Mouse (Mus musculus) forebrain, embryonic 16.5 days (tissue): ENCODE measurements around the gene Pth2. TPM values are rescaled to one million over a fixed set of nuclear protein-coding genes. Genes with fewer than 3 reads are reported as not detected.
"Not testable (repeated sequence)": the region's sequence is repeated elsewhere in the genome, so short reads cannot be mapped to it uniquely, and the experiment has no call there.

Experiments
- ATAC-seq: fragments of 200-750 bp; cut with Nextera tagmentation; 2 replicates; pipeline ENCODE4 v1.8.0; 2017; ENCODE audit warnings: mild to moderate bottlenecking, moderate library complexity
- H3K27ac ChIP-seq: fragments of 300-500 bp; sonication (generic); 2 replicates; pipeline ENCODE4 v1.5.1; 2014; ENCODE audit warnings: low read length, control low read depth
- H3K27me3 ChIP-seq: fragments of 300-500 bp; sonication (generic); replicated peaks from 2 replicates; pipeline ENCODE4 v1.6.1; 2014; ENCODE audit warnings: low read length; ENCODE audit not compliant: control insufficient read depth, insufficient read depth
- H3K36me3 ChIP-seq: fragments of 300-500 bp; sonication (generic); 2 replicates; pipeline ENCODE4 v1.6.1; 2014; ENCODE audit not compliant: control insufficient read depth, insufficient read depth
- H3K4me1 ChIP-seq: fragments of 300-500 bp; sonication (generic); replicated peaks from 2 replicates; pipeline ENCODE4 v1.6.1; 2014; ENCODE audit warnings: low read length; ENCODE audit not compliant: control insufficient read depth, insufficient read depth
- H3K4me2 ChIP-seq: fragments of 300-500 bp; sonication (generic); 2 replicates; pipeline ENCODE4 v1.6.1; 2014; ENCODE audit warnings: mild to moderate bottlenecking, low read length, control low read depth
- H3K4me3 ChIP-seq: fragments of 300-500 bp; sonication (generic); replicated peaks from 2 replicates; pipeline ENCODE4 v1.5.1; 2014; ENCODE audit warnings: mild to moderate bottlenecking, low read length, control low read depth
- H3K9ac ChIP-seq: fragments of 300-500 bp; sonication (generic); replicated peaks from 2 replicates; pipeline ENCODE4 v1.6.1; 2014; ENCODE audit warnings: low read depth, low read length, control low read depth
- H3K9me3 ChIP-seq: fragments of 300-500 bp; sonication (generic); 2 replicates; pipeline ENCODE4 v1.6.1; 2016; ENCODE audit warnings: low read length; ENCODE audit not compliant: control insufficient read depth
- WGBS: fragments of 180-500 bp; shearing (Covaris S2); extraction: QIAGEN DNeasy Blood & Tissue Kit; methylation state at CpG from one replicate; pipeline ENCODE4 v1.1.7; 2014; 5-methylcytosine and 5-hydroxymethylcytosine counted together
- polyA plus RNA-seq: library from polyadenylated mRNA; unstranded; fragments of >200 nt; fragmentation: Nextera tagmentation; extraction: Ambion mirVana; gene quantifications from 2 replicates; pipeline ENCODE4 v1.2.1, GENCODE M21; 2015

Pth2 gene
- polyA plus RNA-seq, 1 experiment from 2014 or later = 0.63 TPM

DNA sequence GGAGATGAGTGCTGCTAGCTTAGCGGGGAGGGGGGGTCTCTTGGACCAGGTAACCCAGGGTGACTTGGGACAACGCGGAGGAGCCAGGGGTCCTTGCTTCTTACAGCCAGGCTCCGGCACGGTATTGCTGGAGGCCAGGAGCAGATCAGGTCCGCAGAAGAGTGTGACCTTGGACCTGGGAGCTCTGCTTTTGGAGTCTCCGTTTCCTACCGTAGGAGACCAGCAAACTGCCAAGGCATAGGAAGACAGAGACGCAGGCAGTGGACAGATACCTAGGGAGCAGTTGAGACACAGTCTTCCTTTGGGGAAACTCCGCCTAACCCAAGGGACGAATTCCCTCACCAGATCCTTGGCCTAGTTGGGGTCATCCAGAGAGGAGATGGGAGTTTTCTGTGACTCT is 15.1 kb upstream of the Pth2 start:
- no peak for ATAC-seq
- H3K27me3 ChIP-seq = peaks cover 49% of the 10 kb centered on the region
- peak overlapping the region; percentile 53; the same call in 1 of the 2 replicates for H3K4me3 ChIP-seq
- peak overlapping the region; percentile 51 for H3K4me2 ChIP-seq
- H3K27ac ChIP-seq = no peak overlapping the region
- 37% methylated on average over 11 of the region's 11 CpGs for WGBS
- H3K4me1 ChIP-seq = peaks cover 44% of the 10 kb centered on the region
- peak overlapping the region; percentile 22; the same call in 1 of the 2 replicates for H3K9ac ChIP-seq
- no peaks in the 10 kb centered on the region for H3K36me3 ChIP-seq
- H3K9me3 ChIP-seq = no peaks in the 10 kb centered on the region

DNA sequence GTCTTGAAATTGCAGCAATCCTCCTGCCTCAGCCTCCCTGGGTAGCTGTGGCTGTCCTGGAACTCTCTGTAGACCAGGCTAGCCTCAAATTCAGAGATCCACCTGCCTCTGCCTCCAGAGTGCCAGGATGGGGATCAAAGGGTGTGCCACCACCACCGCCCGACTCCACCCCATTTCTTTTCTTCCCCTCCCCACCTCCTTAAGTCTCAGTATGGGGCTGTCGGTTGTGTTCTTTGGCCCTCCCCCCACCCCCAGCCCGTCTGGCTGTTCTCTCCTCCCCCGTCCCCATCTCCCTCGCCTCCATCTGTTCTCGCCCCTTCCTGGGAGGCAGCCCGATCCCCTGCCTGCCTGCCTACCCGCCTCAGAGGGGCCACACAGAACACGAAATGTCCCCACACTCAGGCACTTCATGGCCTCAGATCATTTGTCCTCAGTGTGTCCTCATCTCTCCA is 13.8 kb upstream of the Pth2 start:
- H3K9me3 ChIP-seq = no peaks in the 10 kb centered on the region
- peaks cover 49% of the 10 kb centered on the region for H3K27me3 ChIP-seq
- H3K4me3 ChIP-seq = no peak overlapping the region; the same call in 1 of the 2 replicates
- no peaks in the 10 kb centered on the region for H3K36me3 ChIP-seq
- H3K9ac ChIP-seq = no peak overlapping the region
- H3K4me1 ChIP-seq = peaks cover 44% of the 10 kb centered on the region
- no peak for ATAC-seq
- peak overlapping the region; percentile 58 for H3K27ac ChIP-seq
- WGBS = 16% methylated on average over 10 of the region's 10 CpGs
- H3K4me2 ChIP-seq = peak overlapping the region; percentile 44

DNA sequence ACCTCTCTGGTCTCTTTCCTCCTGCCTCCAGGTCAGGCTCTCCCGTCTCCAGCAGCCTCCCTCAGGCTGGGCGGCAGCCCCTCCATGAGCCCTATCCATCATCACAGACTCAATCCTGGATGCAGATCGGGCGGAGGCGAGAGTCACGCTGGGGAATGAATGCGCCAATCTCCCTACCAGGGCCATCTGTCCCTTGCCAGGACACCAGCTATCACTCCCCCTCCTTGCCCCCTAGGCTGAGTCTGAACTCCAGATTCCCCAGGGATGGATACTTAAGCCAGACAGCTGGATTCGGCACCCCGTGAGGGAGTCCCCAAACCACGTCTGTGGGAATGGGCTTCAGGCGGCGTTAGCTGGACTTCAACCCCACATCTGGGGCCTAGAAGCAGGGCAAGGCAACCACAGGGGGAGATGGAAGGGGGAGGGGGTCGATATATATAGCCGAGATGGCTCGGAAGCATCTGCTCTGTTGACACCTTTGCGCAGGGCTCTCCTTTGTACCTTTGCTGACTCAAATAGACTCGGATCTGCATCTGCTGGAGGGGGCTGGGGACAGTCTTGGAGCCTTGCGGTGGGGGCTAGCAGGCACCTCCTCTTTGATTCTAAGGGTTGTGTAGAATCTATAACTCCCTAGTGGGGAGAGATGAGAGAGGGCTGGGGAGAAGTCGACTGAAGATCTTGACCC is 12.9 kb upstream of the Pth2 start:
- no peak; the same call in 1 of the 2 replicates for ATAC-seq
- 1% methylated on average over 19 of the region's 19 CpGs for WGBS
- Histone ChIP-seq H3K4me1 (peaks cover 38% of the 10 kb centered on the region), H3K27ac (no peak overlapping the region), H3K9me3 (no peaks in the 10 kb centered on the region), H3K27me3 (peaks cover 56% of the 10 kb centered on the region), H3K9ac (peak overlapping the region; percentile 30), H3K4me2 (peak overlapping the region; percentile 44), H3K36me3 (0 out of 2 replicates have a peak, but pooled peaks cover 2% of the 10 kb centered on the region), H3K4me3 (peak overlapping the region; percentile 22)

DNA sequence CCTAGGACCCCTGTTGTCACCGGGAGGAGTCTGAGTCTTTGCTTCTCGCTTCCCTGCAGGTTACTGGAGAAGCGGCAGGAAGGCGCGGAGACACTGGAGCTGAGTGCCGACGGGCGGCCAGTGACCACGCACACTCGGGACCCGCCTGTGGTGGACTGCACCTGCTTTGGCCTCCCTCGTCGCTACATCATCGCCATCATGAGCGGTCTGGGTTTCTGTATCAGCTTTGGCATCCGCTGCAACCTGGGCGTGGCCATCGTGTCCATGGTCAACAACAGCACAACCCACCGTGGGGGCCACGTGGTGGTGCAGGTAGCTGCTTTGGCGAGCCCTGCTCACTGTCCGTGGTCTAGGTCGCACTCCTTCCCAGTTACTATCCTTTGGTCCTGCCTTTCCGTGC is 12.1 kb upstream of the Pth2 start:
- no peak for ATAC-seq
- Histone ChIP-seq H3K4me2 (peak overlapping the region; percentile 44), H3K27me3 (peaks cover 56% of the 10 kb centered on the region), H3K36me3 (0 out of 2 replicates have a peak, but pooled peaks cover 2% of the 10 kb centered on the region), H3K4me1 (peaks cover 38% of the 10 kb centered on the region), H3K27ac (no peak overlapping the region), H3K4me3 (no peak overlapping the region; the same call in 1 of the 2 replicates), H3K9me3 (no peaks in the 10 kb centered on the region), H3K9ac (no peak overlapping the region)
- 1% methylated on average over 24 of the region's 24 CpGs for WGBS

DNA sequence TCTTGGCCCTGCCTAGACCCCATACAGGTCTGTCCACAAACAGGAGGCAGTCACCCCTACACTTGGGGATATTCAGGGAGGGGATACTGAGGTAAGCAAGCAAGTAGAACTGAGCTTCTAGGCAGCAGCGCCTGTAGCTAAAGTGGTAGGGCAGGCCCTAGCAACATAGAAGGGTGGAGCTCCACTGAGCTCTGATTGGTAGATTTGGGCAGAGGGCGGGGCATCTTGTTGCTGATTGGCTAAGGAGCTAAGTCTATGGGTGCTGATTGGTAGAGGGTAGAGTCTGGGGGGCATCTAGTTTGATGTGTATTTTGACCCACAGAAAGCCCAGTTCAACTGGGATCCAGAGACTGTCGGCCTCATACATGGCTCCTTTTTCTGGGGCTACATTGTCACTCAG is 11.3 kb upstream of the Pth2 start:
- Histone ChIP-seq H3K9me3 (no peaks in the 10 kb centered on the region), H3K4me2 (no peak overlapping the region), H3K36me3 (0 out of 2 replicates have a peak, but pooled peaks cover 2% of the 10 kb centered on the region), H3K27ac (no peak overlapping the region), H3K9ac (no peak overlapping the region), H3K27me3 (peaks cover 57% of the 10 kb centered on the region), H3K4me1 (peaks cover 31% of the 10 kb centered on the region), H3K4me3 (no peak overlapping the region)
- no peak for ATAC-seq
- WGBS = 92% methylated on average over 3 of the region's 3 CpGs

DNA sequence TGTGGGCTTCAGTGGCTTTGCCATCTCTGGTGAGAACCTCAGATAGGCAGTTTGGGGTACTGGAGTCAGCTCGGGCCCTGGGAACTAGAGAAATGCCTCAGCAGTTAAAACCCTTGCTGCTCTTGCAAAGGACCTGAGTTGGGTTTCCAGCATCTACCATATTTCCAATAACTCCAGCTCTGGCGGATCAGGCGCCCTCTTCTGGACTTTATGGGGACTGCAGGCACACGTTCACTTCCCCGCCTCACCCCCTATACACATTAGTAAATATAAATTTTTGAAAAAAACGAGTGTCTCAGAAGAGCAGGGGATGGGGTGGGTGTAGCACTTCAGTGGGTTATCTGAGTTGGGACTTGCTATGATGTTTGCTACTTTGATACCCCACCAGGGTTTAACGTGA is 7.8 kb upstream of the Pth2 start:
- peaks cover 20% of the 10 kb centered on the region for H3K4me1 ChIP-seq
- H3K27ac ChIP-seq = no peak overlapping the region
- no peak overlapping the region for H3K9ac ChIP-seq
- H3K4me3 ChIP-seq = no peak overlapping the region
- H3K9me3 ChIP-seq = no peaks in the 10 kb centered on the region
- H3K4me2 ChIP-seq = no peak overlapping the region
- 0 out of 2 replicates have a peak, but pooled peaks cover 2% of the 10 kb centered on the region for H3K36me3 ChIP-seq
- no peak for ATAC-seq
- WGBS = 57% methylated on average over 7 of the region's 7 CpGs
- H3K27me3 ChIP-seq = peaks cover 60% of the 10 kb centered on the region

DNA sequence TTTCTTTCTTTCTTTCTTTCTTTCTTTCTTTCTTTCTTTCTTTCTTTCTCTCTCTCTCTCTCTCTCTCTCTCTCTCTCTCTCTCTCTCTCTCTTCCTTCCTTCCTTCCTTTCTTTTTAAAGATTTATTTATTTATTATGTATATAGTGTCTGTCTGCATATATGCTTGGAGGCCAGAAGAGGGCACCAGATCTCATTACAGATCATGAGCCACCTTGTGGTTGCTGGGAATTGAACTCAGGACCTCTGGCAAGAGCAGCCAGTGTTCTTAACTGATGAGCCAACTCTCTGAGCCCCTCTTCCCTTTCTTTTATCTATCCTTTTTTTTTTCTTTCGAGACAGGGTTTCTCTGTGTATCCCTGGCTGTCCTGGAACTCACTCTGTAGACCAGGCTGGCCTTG is 7.0 kb upstream of the Pth2 start:
- 65% methylated on average over 1 of the region's 1 CpGs for WGBS
- H3K27ac ChIP-seq, H3K4me2 ChIP-seq, ATAC-seq, H3K4me3 ChIP-seq, H3K9ac ChIP-seq, H3K36me3 ChIP-seq, H3K9me3 ChIP-seq: not testable (repeated sequence)
- H3K4me1 ChIP-seq = peaks cover 12% of the 10 kb centered on the region
- peaks cover 61% of the 10 kb centered on the region for H3K27me3 ChIP-seq

DNA sequence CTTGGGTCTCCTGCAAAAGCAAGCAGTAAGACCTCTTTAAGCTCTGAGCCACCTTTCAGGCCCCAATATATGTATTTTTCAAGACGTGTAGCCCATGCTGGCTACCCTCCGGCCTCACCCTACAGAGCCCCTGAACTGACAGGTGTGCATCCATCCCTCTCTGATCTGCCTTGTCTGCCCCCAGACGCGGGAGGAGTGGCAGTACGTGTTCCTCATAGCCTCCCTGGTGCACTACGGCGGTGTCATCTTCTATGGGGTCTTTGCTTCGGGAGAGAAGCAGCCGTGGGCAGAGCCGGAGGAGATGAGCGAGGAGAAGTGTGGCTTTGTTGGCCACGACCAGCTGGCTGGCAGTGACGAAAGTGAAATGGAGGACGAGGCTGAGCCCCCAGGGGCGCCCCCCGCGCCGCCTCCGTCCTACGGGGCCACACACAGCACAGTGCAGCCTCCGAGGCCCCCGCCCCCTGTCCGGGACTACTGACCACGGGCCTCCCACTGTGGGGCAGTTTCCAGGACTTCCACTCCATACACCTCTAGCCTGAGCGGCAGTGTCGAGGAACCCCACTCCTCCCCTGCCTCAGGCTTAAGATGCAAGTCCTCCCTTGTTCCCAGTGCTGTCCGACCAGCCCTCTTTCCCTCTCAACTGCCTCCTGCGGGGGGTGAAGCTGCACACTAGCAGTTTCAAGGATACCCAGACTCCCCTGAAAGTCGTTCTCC is 6.1 kb upstream of the Pth2 start:
- Histone ChIP-seq H3K9me3 (no peaks in the 10 kb centered on the region), H3K4me3 (no peak overlapping the region), H3K36me3 (0 out of 2 replicates have a peak, but pooled peaks cover 2% of the 10 kb centered on the region), H3K27me3 (peaks cover 62% of the 10 kb centered on the region), H3K4me1 (peaks cover 9% of the 10 kb centered on the region), H3K27ac (no peak overlapping the region), H3K4me2 (no peak overlapping the region), H3K9ac (no peak overlapping the region)
- ATAC-seq = no peak
- WGBS = 4% methylated on average over 27 of the region's 29 CpGs

DNA sequence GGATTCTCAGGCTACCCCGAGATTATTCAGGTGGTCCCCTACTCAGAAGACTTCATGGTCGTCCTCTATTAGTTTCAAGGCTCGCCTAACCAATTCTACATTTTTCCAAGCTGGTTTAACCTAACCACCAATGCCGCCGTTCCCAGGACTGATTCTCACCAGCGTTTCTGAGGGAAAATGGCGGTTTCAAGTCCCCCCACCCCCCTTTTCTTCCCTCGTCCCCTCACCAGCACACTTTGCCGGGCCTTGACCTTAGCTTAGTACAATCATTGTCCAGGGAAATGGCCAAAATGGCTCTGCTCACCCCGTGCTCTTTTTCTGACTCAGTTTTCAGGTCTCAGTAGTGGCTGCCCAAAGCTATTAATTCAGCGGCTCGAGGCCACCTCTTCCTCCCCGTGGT is 5.4 kb upstream of the Pth2 start:
- Histone ChIP-seq H3K4me1 (peaks cover 9% of the 10 kb centered on the region), H3K4me2 (no peak overlapping the region), H3K36me3 (0 out of 2 replicates have a peak, but pooled peaks cover 2% of the 10 kb centered on the region), H3K9me3 (no peaks in the 10 kb centered on the region), H3K9ac (no peak overlapping the region), H3K27me3 (peaks cover 66% of the 10 kb centered on the region), H3K4me3 (no peak overlapping the region), H3K27ac (no peak overlapping the region)
- ATAC-seq = no peak
- WGBS = 4% methylated on average over 13 of the region's 13 CpGs
